In genomic region chr19:24640982-24641381, GRCm38 (mm10) we compare ENCODE assay signal across 29 mouse cellular contexts. TPM values are rescaled to one million over a fixed set of nuclear protein-coding genes. Genes with fewer than 3 reads are reported as not detected.
"Had no signal": no experiment of that assay in that cellular context is flagged by ENCODE, and none has a peak within 500 bp of the region (broad histone marks: within the 10 kb centered on the region; RNA-seq: fewer than 3 reads in every experiment).

No protein-coding gene starts in this region.

- H3K4me3 ChIP-seq: gastrocnemius, adult 2 months; heart, embryonic 10.5 days; heart, embryonic 12.5 days; hindbrain, embryonic 10.5 days; hindbrain, embryonic 12.5 days; kidney, embryonic 15.5 days; limb, embryonic 10.5 days; limb, embryonic 12.5 days; liver, embryonic 13.5 days; liver, embryonic 15.5 days had no signal

- H3K27me3 ChIP-seq: heart, embryonic 12.5 days; hindbrain, embryonic 12.5 days; kidney, embryonic 15.5 days; limb, embryonic 12.5 days; liver, embryonic 13.5 days; liver, embryonic 15.5 days had no signal

- H3K27ac ChIP-seq: gastrocnemius, adult 2 months; heart, embryonic 10.5 days; hindbrain, embryonic 10.5 days; hindbrain, embryonic 12.5 days; hindbrain, embryonic 14.5 days; kidney, embryonic 15.5 days; kidney, postnatal 0 days; limb, embryonic 10.5 days; limb, embryonic 12.5 days; liver, embryonic 13.5 days; liver, embryonic 15.5 days had no signal

- H3K4me1 ChIP-seq: hindbrain, embryonic 10.5 days; hindbrain, embryonic 12.5 days; kidney, embryonic 15.5 days; liver, embryonic 13.5 days; liver, embryonic 15.5 days had no signal

- ATAC-seq: hindbrain, embryonic 16.5 days; inflammation-experienced regulatory T-cells, adult 6 months; intestine, embryonic 16.5 days had no signal

- H3K9me3 ChIP-seq: heart, embryonic 10.5 days; heart, embryonic 12.5 days; hindbrain, embryonic 10.5 days; hindbrain, embryonic 12.5 days; kidney, embryonic 15.5 days; limb, embryonic 10.5 days; limb, embryonic 12.5 days; liver, embryonic 13.5 days; liver, embryonic 15.5 days had no signal

- H3K9ac ChIP-seq: heart, embryonic 12.5 days; hindbrain, embryonic 12.5 days; hindbrain, embryonic 14.5 days; kidney, embryonic 15.5 days; limb, embryonic 12.5 days; liver, embryonic 13.5 days; liver, embryonic 15.5 days had no signal

- H3K36me3 ChIP-seq: heart, embryonic 10.5 days; heart, embryonic 12.5 days; hindbrain, embryonic 10.5 days; hindbrain, embryonic 12.5 days; kidney, embryonic 15.5 days; limb, embryonic 10.5 days; limb, embryonic 12.5 days; liver, embryonic 13.5 days; liver, embryonic 15.5 days had no signal

- H3K4me2 ChIP-seq: heart, embryonic 12.5 days; hindbrain, embryonic 12.5 days; hindbrain, embryonic 14.5 days; kidney, embryonic 15.5 days; limb, embryonic 12.5 days; liver, embryonic 11.5 days; liver, embryonic 13.5 days; liver, embryonic 15.5 days had no signal

- DNase-seq: gastrocnemius, adult 2 months; gastrocnemius, postnatal 10 days; gastrocnemius, postnatal 25 days; heart, postnatal 10 days; heart, postnatal 4 days; kidney, adult 11 months; kidney, adult 2 months; kidney, adult 9 months; kidney, postnatal 14 days; kidney, postnatal 36 days; layer of hippocampus, adult 9-11 months; layer of hippocampus, postnatal 36 days; liver; liver, embryonic 13.5 days had no signal

RNA-seq across cellular contexts. Expression of gene Tmem252, which starts 32.8 kb away (rescaled TPM):
- total RNA-seq: granulocyte monocyte progenitor cell, adult 5-6 weeks had no signal
- polyA plus RNA-seq: inflammation-experienced regulatory T-cells, adult 6 months had no signal
